Mouse (Mus musculus): ENCODE data around the gene Pcsk7. TPM values are rescaled to one million over a fixed set of nuclear protein-coding genes. Genes with fewer than 3 reads are reported as not detected.

The Pcsk7 gene
- 17.9 and 22.4 TPM in 2 replicates for polyA plus RNA-seq (2015; fragmentation: Nextera tagmentation; extraction: Ambion mirVana)

DNA sequence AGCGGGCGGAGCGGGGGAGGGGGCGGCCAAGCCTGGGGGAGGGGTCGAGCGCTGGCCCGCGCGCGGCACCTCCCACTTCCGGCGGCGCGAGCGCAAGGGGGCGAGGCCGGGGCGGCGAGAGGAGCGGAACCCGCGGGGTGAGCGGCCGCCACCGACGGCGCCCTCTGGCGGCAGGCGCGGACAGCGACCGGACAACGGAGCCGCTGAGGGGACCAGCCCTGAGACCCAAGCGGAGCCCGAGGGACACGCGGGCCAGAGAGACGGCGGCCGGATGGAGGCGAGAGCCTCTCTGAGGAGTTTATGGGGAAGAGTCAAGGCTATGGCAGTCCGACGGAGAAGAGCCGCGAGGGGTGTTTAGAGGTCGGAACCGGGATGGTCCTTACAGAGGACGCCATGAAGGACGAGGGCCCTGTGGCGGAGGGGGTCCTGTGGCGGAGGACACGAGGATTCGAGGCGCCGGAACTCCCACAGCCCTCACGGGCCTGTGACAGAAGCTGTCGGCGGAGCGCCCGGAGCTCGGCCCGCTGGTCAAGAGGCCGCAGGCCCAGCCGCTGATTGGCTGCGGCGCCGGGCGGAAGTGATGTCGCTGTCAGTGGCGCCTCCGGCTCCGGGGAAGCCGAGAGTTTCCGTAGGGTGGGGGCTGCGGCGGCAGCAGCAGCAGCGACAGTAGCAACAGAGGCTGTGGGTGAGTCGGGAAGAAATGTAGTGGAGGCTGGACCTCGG, at the start of gene Pcsk7, which contains the start of gene Rnf214:
TSS of gene Pcsk7 (plus strand) at position 143 of the 723 bp plus-strand sequence.
TSS of gene Rnf214 (minus strand) at position 557 of the 723 bp plus-strand sequence.

DNA sequence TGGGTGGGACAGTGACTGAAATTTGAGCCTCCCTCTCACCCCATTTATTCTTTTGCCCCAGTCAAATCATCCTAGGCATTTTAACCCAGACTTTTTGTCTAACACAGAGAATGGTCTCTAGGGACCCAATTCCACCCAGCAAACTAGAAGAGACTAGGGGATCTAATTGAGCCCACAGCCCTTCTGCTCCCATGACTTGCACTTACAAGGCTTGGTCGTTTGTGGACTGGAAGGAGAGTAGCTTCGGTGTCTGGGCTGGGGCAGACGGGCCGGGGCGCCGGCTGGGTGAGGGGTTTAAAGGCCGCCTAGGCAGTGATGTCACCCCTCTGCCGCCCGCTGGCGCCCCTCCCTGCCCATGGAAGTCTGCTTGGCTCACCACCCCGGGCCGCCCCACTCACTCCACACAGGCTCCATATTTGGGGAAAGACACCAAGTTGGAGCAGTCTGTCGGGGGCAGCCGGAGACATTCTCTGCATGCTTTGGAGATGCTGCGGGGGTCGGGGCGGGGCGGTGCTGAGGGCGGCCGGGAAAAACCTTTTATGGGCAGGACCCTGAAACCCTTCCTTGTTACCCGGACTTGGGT, 29.4 kb downstream of the Pcsk7 start, which contains the start of gene Tagln:
TSS of gene Tagln (minus strand) at position 431 of the 583 bp plus-strand sequence.

DNA sequence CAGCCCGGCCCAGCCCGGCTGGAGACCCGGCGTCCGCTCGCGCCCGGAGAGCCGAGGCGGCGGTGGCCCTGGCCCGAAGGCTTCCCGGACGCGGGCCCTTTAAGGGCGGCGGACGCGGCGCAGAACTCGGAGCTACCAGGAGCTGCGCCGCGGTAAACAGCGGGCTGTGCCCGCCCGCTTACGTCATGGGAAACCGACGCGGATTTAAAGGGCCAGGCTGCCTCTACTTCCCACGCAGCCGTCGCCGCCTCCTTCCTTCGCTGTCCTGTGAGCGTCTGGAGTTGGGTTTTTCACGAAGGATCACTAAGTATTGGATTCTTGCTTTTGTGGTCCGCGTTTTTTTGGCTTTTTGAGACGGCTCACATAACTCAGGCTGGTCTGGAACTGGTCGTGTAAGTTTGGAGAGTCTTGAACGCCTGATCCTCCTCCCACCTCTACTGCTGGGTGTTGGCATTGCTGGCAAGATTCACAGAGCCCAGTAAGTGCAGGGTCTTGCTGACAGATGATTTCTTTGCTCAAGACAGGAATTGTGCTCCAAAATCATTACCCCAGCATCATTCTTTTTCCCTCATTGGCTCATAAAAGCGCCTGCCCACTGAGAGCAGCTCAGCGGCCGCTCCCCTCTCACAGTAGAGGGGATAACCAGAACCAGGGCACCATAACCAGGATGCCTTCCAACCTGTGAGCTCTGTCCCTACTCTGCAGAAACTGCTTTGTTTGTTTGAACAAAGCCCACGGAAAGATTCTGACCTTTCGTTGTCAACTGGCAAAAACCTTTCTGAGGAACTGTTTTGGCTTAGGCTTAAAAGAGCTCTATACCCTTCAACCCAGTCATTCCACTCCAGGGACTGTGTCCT, 49.0 kb downstream of the Pcsk7 start, which contains the start of gene Sidt2:
TSS of gene Sidt2 (minus strand) at position 152 of the 857 bp plus-strand sequence.

Small RNA genes within 50 kb of the gene (microRNA-seq; reads per million reads assigned to microRNA genes)
- gene Mir7087, result not detected

Other genes starting within 250 kb of the Pcsk7 start
- 14.5 and 14.6 TPM in 2 replicates for gene Cep164, start 77.8 kb upstream of the Pcsk7 start, polyA plus RNA-seq (2015; fragmentation: Nextera tagmentation; extraction: Ambion mirVana)
- 40.6 and 41.8 TPM in 2 replicates for gene Bace1, start 67.9 kb upstream of the Pcsk7 start, polyA plus RNA-seq (2015; fragmentation: Nextera tagmentation; extraction: Ambion mirVana)
- 61.2 and 74.3 TPM in 2 replicates for gene Rnf214, start 414 bp downstream of the Pcsk7 start, polyA plus RNA-seq (2015; fragmentation: Nextera tagmentation; extraction: Ambion mirVana)
- gene Tagln, start 29.6 kb downstream of the Pcsk7 start, polyA plus RNA-seq (2015; fragmentation: Nextera tagmentation; extraction: Ambion mirVana), result 6.8 and 8.4 TPM in 2 replicates
- gene Sidt2, start 48.8 kb downstream of the Pcsk7 start, polyA plus RNA-seq (2015; fragmentation: Nextera tagmentation; extraction: Ambion mirVana), result 56.4 and 60.5 TPM in 2 replicates
- gene Pafah1b2, start 106.2 kb downstream of the Pcsk7 start, polyA plus RNA-seq (2015; fragmentation: Nextera tagmentation; extraction: Ambion mirVana), result 203 and 224 TPM in 2 replicates
- 15.1 and 16.0 TPM in 2 replicates for gene Sik3, start 106.3 kb downstream of the Pcsk7 start, polyA plus RNA-seq (2015; fragmentation: Nextera tagmentation; extraction: Ambion mirVana)